Mouse (Mus musculus) heart, postnatal 0 days (tissue): ENCODE results near the gene Rundc3a.

Source experiments
- CTCF ChIP-seq: IDR thresholded peaks from 2 replicates; pipeline ENCODE4 v1.5.1; 2016; ENCODE audit warnings: antibody characterized with exemption, control low read depth, low read depth
- EP300 ChIP-seq: IDR thresholded peaks from 2 replicates; pipeline ENCODE4 v1.6.1; 2016; ENCODE audit warnings: antibody characterized with exemption, low read depth

GRCm38 (mm10) chr11:102348771-102349170, 44.4 kb upstream of the Rundc3a start:
- no peak for TF ChIP-seq CTCF
- no peak for TF ChIP-seq EP300
